Mouse (Mus musculus) thymus, postnatal 14 days (tissue): ENCODE measurements at regions not wholly inside any gene's neighbourhood (a gene's known extent, or its start where the extent isn't known, plus 50 kb on each side); places are given as distances from the start of the nearest gene placed in this dataset.

Experiments used
- DNase-seq: peaks from one replicate; pipeline ENCODE4 v3.0.0; 2021

- no peak for DNase-seq
Measured at GRCm38 (mm10) chr10:42093176-42093759, 75.0 kb upstream of the Armc2 start.

GRCm38 (mm10) chr10:42092500-42092899, 74.3 kb upstream of the Armc2 start:
- DNase-seq, result no peak

GRCm38 (mm10) chr10:42091546-42092168, 73.4 kb upstream of the Armc2 start:
- no peak for DNase-seq

GRCm38 (mm10) chr10:42090806-42091205, 72.6 kb upstream of the Armc2 start:
- no peak for DNase-seq

GRCm38 (mm10) chr10:42090147-42090546, 71.9 kb upstream of the Armc2 start:
- DNase-seq, result no peak

GRCm38 (mm10) chr10:42089686-42090085, 71.4 kb upstream of the Armc2 start:
- no peak for DNase-seq

- peak; percentile 78 for DNase-seq
Measured at GRCm38 (mm10) chr10:42089235-42089625, 71.0 kb upstream of the Armc2 start.

- DNase-seq, result no peak
Measured at GRCm38 (mm10) chr10:42088570-42089234, 70.5 kb upstream of the Armc2 start.

GRCm38 (mm10) chr10:42087906-42088305, 69.7 kb upstream of the Armc2 start:
- no peak for DNase-seq

- no peak for DNase-seq
Measured at GRCm38 (mm10) chr10:42086691-42087090, 68.4 kb upstream of the Armc2 start.

- DNase-seq, result no peak
Measured at GRCm38 (mm10) chr10:42085295-42085694, 67.1 kb upstream of the Armc2 start.

GRCm38 (mm10) chr10:42082227-42082840, 64.1 kb upstream of the Armc2 start:
- DNase-seq, result no peak

GRCm38 (mm10) chr10:42079775-42080174, 61.5 kb upstream of the Armc2 start:
- no peak for DNase-seq

- no peak for DNase-seq
Measured at GRCm38 (mm10) chr10:42076711-42077110, 58.5 kb upstream of the Armc2 start.

- DNase-seq, result no peak
Measured at GRCm38 (mm10) chr10:42075545-42075944, 57.3 kb upstream of the Armc2 start.

GRCm38 (mm10) chr10:42072758-42073157, 54.5 kb upstream of the Armc2 start:
- DNase-seq, result no peak

- no peak for DNase-seq
Measured at GRCm38 (mm10) chr10:42072131-42072530, 53.9 kb upstream of the Armc2 start.

- DNase-seq, result no peak
Measured at GRCm38 (mm10) chr10:42071404-42072024, 53.3 kb upstream of the Armc2 start.

- no peak for DNase-seq
Measured at GRCm38 (mm10) chr10:42070611-42071403, 52.6 kb upstream of the Armc2 start.

- no peak for DNase-seq
Measured at GRCm38 (mm10) chr10:42069751-42070150, 51.5 kb upstream of the Armc2 start.

- DNase-seq, result peak; percentile 62
Measured at GRCm38 (mm10) chr10:42068497-42068896, 50.3 kb upstream of the Armc2 start.
